ENCODE assay signal across 8 mouse cellular contexts in genomic region chr6:95098366-95099109, GRCm38 (mm10). TPM values are rescaled to one million over a fixed set of nuclear protein-coding genes. Genes with fewer than 3 reads are reported as not detected.
DNase-seq lines count a peak whose midpoint lies in the region; ATAC-seq lines count a peak whose summit lies in the region.

No protein-coding gene starts in this region.

- no peak overlapping the region for H3K27ac ChIP-seq in forebrain, embryonic 10.5 days
- H3K27ac ChIP-seq in forebrain, embryonic 12.5 days: no peak overlapping the region
- no peak overlapping the region for H3K27ac ChIP-seq in intestine, embryonic 15.5 days
- H3K27ac ChIP-seq in midbrain, embryonic 13.5 days: no peak overlapping the region

- DNase-seq in forebrain, embryonic 10.5 days (ENCODE audit: extremely low spot score, low spot score): peak; percentile 83
- DNase-seq in cerebellum, adult 8-10 months: peak; percentile 70
- DNase-seq in frontal cortex, adult 2 months (ENCODE audit: extremely low spot score in 1 of 2, low spot score in 1 of 2): peak; percentile 41 to 95
- peak; percentile 82 to 89 for DNase-seq in left cerebral cortex, postnatal 25 days (ENCODE audit: low spot score in 2 of 2)
- peak; percentile 34 to 77 for DNase-seq in spleen, adult 18-20 months

- ATAC-seq in forebrain, embryonic 12.5 days (ENCODE audit: low FRiP score): no peak
- ATAC-seq in intestine, embryonic 15.5 days: peak; percentile 79
- peak; percentile 68 for ATAC-seq in midbrain, embryonic 13.5 days

- peaks cover 5% of the 10 kb centered on the region for H3K4me1 ChIP-seq in forebrain, embryonic 10.5 days
- H3K4me1 ChIP-seq in forebrain, embryonic 12.5 days: peaks cover under 1% of the 10 kb centered on the region; the same call in 1 of the 2 replicates
- H3K4me1 ChIP-seq in intestine, embryonic 15.5 days (replicated peaks): no peaks in the 10 kb centered on the region; the same call in 1 of the 2 replicates
- peaks cover under 1% of the 10 kb centered on the region; the same call in 1 of the 2 replicates for H3K4me1 ChIP-seq in midbrain, embryonic 13.5 days (replicated peaks)

- intact Hi-C loops in left cerebral cortex, postnatal 25 days (cut with DNase I): loop anchor here (5.0 to 10.0 kb wide), 4 partner anchors 104 to 1909 kb away; no protein-coding TSS in a partner anchor

- no peaks in the 10 kb centered on the region for H3K9me3 ChIP-seq in forebrain, embryonic 10.5 days
- H3K9me3 ChIP-seq in forebrain, embryonic 12.5 days: no peaks in the 10 kb centered on the region
- H3K9me3 ChIP-seq in intestine, embryonic 15.5 days: no peaks in the 10 kb centered on the region
- H3K9me3 ChIP-seq in midbrain, embryonic 13.5 days: no peaks in the 10 kb centered on the region

- peaks cover 6% of the 10 kb centered on the region for H3K27me3 ChIP-seq in forebrain, embryonic 10.5 days (ENCODE audit: poor library complexity, severe bottlenecking)
- H3K27me3 ChIP-seq in forebrain, embryonic 12.5 days: 0 out of 2 replicates have a peak, but pooled peaks cover 3% of the 10 kb centered on the region
- no peaks in the 10 kb centered on the region for H3K27me3 ChIP-seq in intestine, embryonic 15.5 days (replicated peaks)
- 0 out of 2 replicates have a peak, but pooled peaks cover 4% of the 10 kb centered on the region for H3K27me3 ChIP-seq in midbrain, embryonic 13.5 days

- no peak overlapping the region for H3K4me2 ChIP-seq in forebrain, embryonic 12.5 days
- H3K4me2 ChIP-seq in intestine, embryonic 15.5 days (replicated peaks): peak overlapping the region; percentile 40
- no peak overlapping the region for H3K4me2 ChIP-seq in midbrain, embryonic 13.5 days (replicated peaks)

- 31% methylated on average over 21 of the region's 21 CpGs for WGBS in forebrain, embryonic 10.5 days
- WGBS in forebrain, embryonic 12.5 days: 27% methylated on average over 21 of the region's 21 CpGs
- 19% methylated on average over 21 of the region's 21 CpGs for WGBS in intestine, embryonic 15.5 days
- WGBS in midbrain, embryonic 13.5 days: 27% methylated on average over 21 of the region's 21 CpGs

- no peaks in the 10 kb centered on the region for H3K36me3 ChIP-seq in forebrain, embryonic 10.5 days (replicated peaks)
- no peaks in the 10 kb centered on the region for H3K36me3 ChIP-seq in forebrain, embryonic 12.5 days (replicated peaks)
- H3K36me3 ChIP-seq in intestine, embryonic 15.5 days: no peaks in the 10 kb centered on the region
- H3K36me3 ChIP-seq in midbrain, embryonic 13.5 days: no peaks in the 10 kb centered on the region

- no peak overlapping the region for H3K4me3 ChIP-seq in forebrain, embryonic 10.5 days
- no peak overlapping the region for H3K4me3 ChIP-seq in forebrain, embryonic 12.5 days (replicated peaks)
- no peak overlapping the region for H3K4me3 ChIP-seq in intestine, embryonic 15.5 days (replicated peaks)
- H3K4me3 ChIP-seq in midbrain, embryonic 13.5 days (replicated peaks): no peak overlapping the region

- no peak overlapping the region for H3K9ac ChIP-seq in forebrain, embryonic 12.5 days
- no peak overlapping the region for H3K9ac ChIP-seq in intestine, embryonic 15.5 days
- no peak overlapping the region for H3K9ac ChIP-seq in midbrain, embryonic 13.5 days (replicated peaks)

RNA-seq across cellular contexts. Expression of gene Kbtbd8, which starts 18.5 kb away (rescaled TPM):
- polyA plus RNA-seq in forebrain, embryonic 10.5 days (2016; fragmentation: Nextera tagmentation; extraction: Ambion mirVana): 11.3 and 12.2 TPM in 2 replicates
- 9.3 and 11.1 TPM in 2 replicates for polyA plus RNA-seq in forebrain, embryonic 12.5 days (2016; fragmentation: Nextera tagmentation; extraction: Ambion mirVana)
- polyA plus RNA-seq in frontal cortex, adult 2 months (2012; rRNA removed): 2.8 and 4.7 TPM in 2 replicates
- polyA plus RNA-seq in intestine, embryonic 15.5 days (2015; fragmentation: Nextera tagmentation; extraction: Ambion mirVana): 4.5 and 4.8 TPM in 2 replicates
- 10 to 100 TPM in 1 of 2 experiments, 1 to 10 TPM in 1; 8.5 to 12.9 TPM for total RNA-seq in left cerebral cortex, postnatal 25 days (2021)
- polyA plus RNA-seq in midbrain, embryonic 13.5 days (2015; fragmentation: Nextera tagmentation; extraction: Ambion mirVana): 4.9 TPM in 2 replicates
